Mouse (Mus musculus): ENCODE data around the gene C2cd4c. TPM values are rescaled to one million over a fixed set of nuclear protein-coding genes. Genes with fewer than 3 reads are reported as not detected.

C2cd4c gene
- polyA plus RNA-seq, 1 experiment from 2014 or later = 0.46 TPM

- ATAC-seq (no peak), DNase-seq (ENCODE audit: low spot score) (no peak)
- H3K27me3 ChIP-seq (replicated peaks; ENCODE audit: control insufficient read depth, insufficient read depth, low read length) = no peaks in the 10 kb centered on the region
- H3K36me3 ChIP-seq (ENCODE audit: control insufficient read depth, insufficient read depth, low read length) = 0 out of 2 replicates have a peak, but pooled peaks cover 5% of the 10 kb centered on the region
- H3K4me2 ChIP-seq (ENCODE audit: low read length) = no peak overlapping the region
- 71% methylated on average over 12 of the region's 12 CpGs for WGBS
- H3K9me3 ChIP-seq (replicated peaks; ENCODE audit: control insufficient read depth, low read length) = no peaks in the 10 kb centered on the region
- no peak overlapping the region for H3K4me3 ChIP-seq (ENCODE audit: low read depth, low read length)
- no peak overlapping the region for H3K9ac ChIP-seq (ENCODE audit: low read length)
- no peak overlapping the region for H3K27ac ChIP-seq (ENCODE audit: low read depth, low read length)
- H3K4me1 ChIP-seq (ENCODE audit: control insufficient read depth, insufficient read depth, low read length) = 0 out of 2 replicates have a peak, but pooled peaks cover 2% of the 10 kb centered on the region
These were observed 10.1 kb upstream of the C2cd4c start for GRCm38 (mm10) chr10:79623950-79624349.

GRCm38 (mm10) chr10:79616376-79616775 is 2.6 kb upstream of the C2cd4c start:
- no peak overlapping the region for H3K9ac ChIP-seq (ENCODE audit: low read length)
- DNase-seq (ENCODE audit: low spot score) = no peak
- H3K27ac ChIP-seq (ENCODE audit: low read depth, low read length) = no peak overlapping the region
- H3K27me3 ChIP-seq (replicated peaks; ENCODE audit: control insufficient read depth, insufficient read depth, low read length) = peaks cover 22% of the 10 kb centered on the region
- no peaks in the 10 kb centered on the region for H3K9me3 ChIP-seq (replicated peaks; ENCODE audit: control insufficient read depth, low read length)
- no peak overlapping the region for H3K4me2 ChIP-seq (ENCODE audit: low read length)
- no peak for ATAC-seq
- no peaks in the 10 kb centered on the region for H3K36me3 ChIP-seq (ENCODE audit: control insufficient read depth, insufficient read depth, low read length)
- peaks cover 20% of the 10 kb centered on the region for H3K4me1 ChIP-seq (ENCODE audit: control insufficient read depth, insufficient read depth, low read length)
- 88% methylated on average over 5 of the region's 5 CpGs for WGBS
- no peak overlapping the region for H3K4me3 ChIP-seq (ENCODE audit: low read depth, low read length)

GRCm38 (mm10) chr10:79615860-79616259 is 2.0 kb upstream of the C2cd4c start:
- Histone ChIP-seq H3K27ac (ENCODE audit: low read depth, low read length) (no peak overlapping the region), H3K4me1 (ENCODE audit: control insufficient read depth, insufficient read depth, low read length) (peaks cover 20% of the 10 kb centered on the region), H3K9me3 (replicated peaks; ENCODE audit: control insufficient read depth, low read length) (no peaks in the 10 kb centered on the region), H3K27me3 (replicated peaks; ENCODE audit: control insufficient read depth, insufficient read depth, low read length) (peaks cover 27% of the 10 kb centered on the region), H3K4me3 (ENCODE audit: low read depth, low read length) (no peak overlapping the region), H3K4me2 (ENCODE audit: low read length) (no peak overlapping the region), H3K36me3 (ENCODE audit: control insufficient read depth, insufficient read depth, low read length) (no peaks in the 10 kb centered on the region), H3K9ac (ENCODE audit: low read length) (no peak overlapping the region)
- ATAC-seq = no peak
- WGBS = 11% methylated on average over 8 of the region's 8 CpGs
- peak; percentile 78 for DNase-seq (ENCODE audit: low spot score)

- H3K4me1 ChIP-seq (ENCODE audit: control insufficient read depth, insufficient read depth, low read length) = peaks cover 20% of the 10 kb centered on the region
- no peaks in the 10 kb centered on the region for H3K9me3 ChIP-seq (replicated peaks; ENCODE audit: control insufficient read depth, low read length)
- H3K4me3 ChIP-seq (ENCODE audit: low read depth, low read length) = peak overlapping the region; percentile 51; the same call in 1 of the 2 replicates
- no peak overlapping the region for H3K9ac ChIP-seq (ENCODE audit: low read length)
- no peak overlapping the region for H3K27ac ChIP-seq (ENCODE audit: low read depth, low read length)
- H3K36me3 ChIP-seq (ENCODE audit: control insufficient read depth, insufficient read depth, low read length) = no peaks in the 10 kb centered on the region
- peaks cover 27% of the 10 kb centered on the region for H3K27me3 ChIP-seq (replicated peaks; ENCODE audit: control insufficient read depth, insufficient read depth, low read length)
- H3K4me2 ChIP-seq (ENCODE audit: low read length) = peak overlapping the region; percentile 93
- WGBS = 81% methylated on average over 1 of the region's 1 CpGs
- no peak for ATAC-seq
- no peak for DNase-seq (ENCODE audit: low spot score)
These were observed 449 bp upstream of the C2cd4c start for GRCm38 (mm10) chr10:79614305-79614643.

- Histone ChIP-seq H3K9me3 (replicated peaks; ENCODE audit: control insufficient read depth, low read length) (no peaks in the 10 kb centered on the region), H3K4me1 (ENCODE audit: control insufficient read depth, insufficient read depth, low read length) (peaks cover 20% of the 10 kb centered on the region), H3K4me3 (ENCODE audit: low read depth, low read length) (peak overlapping the region; percentile 10; the same call in 1 of the 2 replicates), H3K36me3 (ENCODE audit: control insufficient read depth, insufficient read depth, low read length) (no peaks in the 10 kb centered on the region), H3K27ac (ENCODE audit: low read depth, low read length) (no peak overlapping the region), H3K9ac (ENCODE audit: low read length) (no peak overlapping the region; the same call in none of the 2 replicates), H3K4me2 (ENCODE audit: low read length) (peak overlapping the region; percentile 40; the same call in 1 of the 2 replicates), H3K27me3 (replicated peaks; ENCODE audit: control insufficient read depth, insufficient read depth, low read length) (peaks cover 27% of the 10 kb centered on the region)
- DNase-seq (ENCODE audit: low spot score) (peak; percentile 38), ATAC-seq (peak; percentile 33)
- 10% methylated on average over 51 of the region's 51 CpGs for WGBS
These were observed 1.4 kb downstream of the C2cd4c start for GRCm38 (mm10) chr10:79612192-79613135.

GRCm38 (mm10) chr10:79611296-79611695 is 2.5 kb downstream of the C2cd4c start:
- ATAC-seq = no peak
- H3K4me2 ChIP-seq (ENCODE audit: low read length) = no peak overlapping the region
- H3K27me3 ChIP-seq (replicated peaks; ENCODE audit: control insufficient read depth, insufficient read depth, low read length) = peaks cover 27% of the 10 kb centered on the region
- H3K4me3 ChIP-seq (ENCODE audit: low read depth, low read length) = no peak overlapping the region
- H3K9me3 ChIP-seq (replicated peaks; ENCODE audit: control insufficient read depth, low read length) = no peaks in the 10 kb centered on the region
- H3K9ac ChIP-seq (ENCODE audit: low read length) = no peak overlapping the region
- WGBS = 28% methylated on average over 5 of the region's 5 CpGs
- peaks cover 20% of the 10 kb centered on the region for H3K4me1 ChIP-seq (ENCODE audit: control insufficient read depth, insufficient read depth, low read length)
- DNase-seq (ENCODE audit: low spot score) = no peak
- no peaks in the 10 kb centered on the region for H3K36me3 ChIP-seq (ENCODE audit: control insufficient read depth, insufficient read depth, low read length)
- no peak overlapping the region for H3K27ac ChIP-seq (ENCODE audit: low read depth, low read length)

- H3K9ac ChIP-seq (ENCODE audit: low read length) = no peak overlapping the region
- H3K27ac ChIP-seq (ENCODE audit: low read depth, low read length) = no peak overlapping the region
- DNase-seq (ENCODE audit: low spot score) (no peak), ATAC-seq (no peak)
- H3K36me3 ChIP-seq (ENCODE audit: control insufficient read depth, insufficient read depth, low read length) = no peaks in the 10 kb centered on the region
- no peak overlapping the region for H3K4me2 ChIP-seq (ENCODE audit: low read length)
- H3K4me3 ChIP-seq (ENCODE audit: low read depth, low read length) = no peak overlapping the region
- H3K9me3 ChIP-seq (replicated peaks; ENCODE audit: control insufficient read depth, low read length) = no peaks in the 10 kb centered on the region
- H3K27me3 ChIP-seq (replicated peaks; ENCODE audit: control insufficient read depth, insufficient read depth, low read length) = peaks cover 27% of the 10 kb centered on the region
- H3K4me1 ChIP-seq (ENCODE audit: control insufficient read depth, insufficient read depth, low read length) = peaks cover 20% of the 10 kb centered on the region
- WGBS = 74% methylated on average over 3 of the region's 3 CpGs
These were observed 4.5 kb downstream of the C2cd4c start for GRCm38 (mm10) chr10:79609276-79609675.

- DNase-seq (ENCODE audit: low spot score) = no peak
- WGBS = 48% methylated on average over 2 of the region's 2 CpGs
- peaks cover 17% of the 10 kb centered on the region for H3K27me3 ChIP-seq (replicated peaks; ENCODE audit: control insufficient read depth, insufficient read depth, low read length)
- no peak overlapping the region for H3K4me2 ChIP-seq (ENCODE audit: low read length)
- H3K36me3 ChIP-seq (ENCODE audit: control insufficient read depth, insufficient read depth, low read length) = no peaks in the 10 kb centered on the region
- no peak overlapping the region for H3K9ac ChIP-seq (ENCODE audit: low read length)
- H3K27ac ChIP-seq (ENCODE audit: low read depth, low read length) = no peak overlapping the region
- no peak for ATAC-seq
- no peaks in the 10 kb centered on the region for H3K9me3 ChIP-seq (replicated peaks; ENCODE audit: control insufficient read depth, low read length)
- H3K4me1 ChIP-seq (ENCODE audit: control insufficient read depth, insufficient read depth, low read length) = peaks cover 9% of the 10 kb centered on the region
- no peak overlapping the region for H3K4me3 ChIP-seq (ENCODE audit: low read depth, low read length)
These were observed 5.9 kb downstream of the C2cd4c start for GRCm38 (mm10) chr10:79607892-79608291.

GRCm38 (mm10) chr10:79606537-79606936 is 7.3 kb downstream of the C2cd4c start:
- 61% methylated on average over 4 of the region's 4 CpGs for WGBS
- Histone ChIP-seq H3K36me3 (ENCODE audit: control insufficient read depth, insufficient read depth, low read length) (no peaks in the 10 kb centered on the region), H3K9me3 (replicated peaks; ENCODE audit: control insufficient read depth, low read length) (no peaks in the 10 kb centered on the region), H3K4me3 (ENCODE audit: low read depth, low read length) (no peak overlapping the region), H3K27me3 (replicated peaks; ENCODE audit: control insufficient read depth, insufficient read depth, low read length) (0 out of 2 replicates have a peak, but pooled peaks cover 6% of the 10 kb centered on the region), H3K4me2 (ENCODE audit: low read length) (no peak overlapping the region), H3K9ac (ENCODE audit: low read length) (no peak overlapping the region), H3K4me1 (ENCODE audit: control insufficient read depth, insufficient read depth, low read length) (no peaks in the 10 kb centered on the region), H3K27ac (ENCODE audit: low read depth, low read length) (no peak overlapping the region)
- DNase-seq (ENCODE audit: low spot score) (no peak), ATAC-seq (no peak)
